Mouse (Mus musculus) ES-Bruce4 (cell line): Measurements from ENCODE around the gene Klk6.

ENCODE experiments used
- CTCF ChIP-seq: IDR thresholded peaks from one replicate; pipeline ENCODE4 v1.8.1; 2011; ENCODE audit warnings: low read depth, low read length
- POLR2A ChIP-seq: IDR thresholded peaks from one replicate; pipeline ENCODE4 v1.8.1; 2011; ENCODE audit warnings: low read length; ENCODE audit not compliant: insufficient read depth

DNA sequence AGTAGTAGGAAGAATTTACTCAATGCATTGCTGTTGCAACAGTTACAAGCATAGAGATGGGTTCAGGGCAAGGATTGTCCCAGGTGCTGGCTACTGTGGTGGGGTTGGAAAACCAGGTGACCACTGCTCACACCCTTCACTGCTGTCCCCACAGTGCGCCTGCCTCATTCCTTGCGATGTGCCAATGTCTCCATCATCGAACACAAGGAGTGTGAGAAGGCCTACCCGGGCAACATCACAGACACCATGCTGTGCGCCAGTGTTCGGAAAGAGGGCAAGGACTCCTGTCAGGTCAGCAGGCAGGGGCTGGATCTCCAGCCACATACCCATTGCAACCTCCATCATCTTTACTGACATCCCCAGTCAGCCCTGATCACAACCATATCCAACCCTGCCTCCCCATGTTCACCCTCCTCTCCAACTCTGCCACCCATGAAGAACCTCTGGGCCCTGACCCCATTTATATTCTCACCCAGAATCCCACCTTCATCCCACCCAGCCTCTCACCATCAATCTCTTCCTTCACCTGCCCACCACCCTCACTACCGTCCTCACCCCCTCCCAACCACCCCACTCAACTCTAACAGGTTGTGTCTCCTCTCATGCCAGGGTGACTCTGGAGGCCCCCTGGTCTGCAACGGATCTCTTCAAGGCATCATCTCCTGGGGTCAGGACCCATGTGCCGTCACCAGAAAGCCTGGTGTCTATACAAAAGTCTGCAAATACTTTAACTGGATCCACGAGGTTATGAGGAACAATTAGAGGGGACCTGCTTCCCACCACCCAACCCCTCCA, 45.9 kb upstream of the Klk6 start:
- TF ChIP-seq CTCF (no peak), POLR2A (no peak)
